Mouse (Mus musculus): ENCODE data around the gene Olfr98. TPM values are rescaled to one million over a fixed set of nuclear protein-coding genes. Genes with fewer than 3 reads are reported as not detected.

Gene Olfr98
- not detected for total RNA-seq (2021)
- long read RNA-seq, experiment 1 = 0 reads
- long read RNA-seq, experiment 2 = 0 reads

GRCm38 (mm10) chr17:37263626-37264025, at the start of gene Olfr98:
Olfr98 (minus strand) TSS chr17:37263749.
- no peak for DNase-seq (ENCODE audit: extremely low spot score in 1 of 2, low spot score in 2 of 2)
- Histone ChIP-seq H3K4me3 (no peak within 1 kb of the TSS), H3K27ac (no peak within 1 kb of the TSS)
- intact Hi-C loops (cut with DNase I) = no loop called here
- TF ChIP-seq CTCF (IDR thresholded peaks at IDR 0.05) = no peak

DNA sequence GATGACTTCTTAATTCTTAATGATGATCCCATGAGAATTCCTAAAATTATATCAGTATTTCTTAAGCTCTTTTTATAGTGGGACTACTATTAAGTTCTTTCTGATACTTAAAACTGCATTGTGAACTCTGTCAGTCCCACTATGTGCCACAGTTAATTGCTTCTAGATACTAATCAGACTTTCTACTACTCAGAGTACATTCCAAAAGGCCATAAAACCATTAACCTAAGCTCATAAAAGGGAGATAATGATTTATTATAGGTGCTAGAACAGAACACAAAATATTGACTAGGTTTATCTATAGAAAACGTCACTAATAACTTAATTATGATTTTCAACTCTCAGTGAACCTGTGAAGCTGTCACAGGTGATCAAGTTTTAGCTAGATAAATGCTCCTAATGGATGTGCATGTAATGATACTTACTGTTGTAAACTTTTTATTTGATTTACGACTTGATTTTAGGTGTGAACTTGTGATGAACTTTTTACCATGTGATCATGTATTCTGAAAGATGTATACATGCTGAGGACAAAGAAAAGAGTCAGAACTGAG, 46.7 kb upstream of the Olfr98 start:
- intact Hi-C loops (cut with DNase I) = no loop called here
- Histone ChIP-seq H3K4me3 (no peak overlapping the region), H3K27ac (no peak overlapping the region)
- no peak for TF ChIP-seq CTCF (IDR thresholded peaks at IDR 0.05)
- DNase-seq (ENCODE audit: extremely low spot score in 1 of 2, low spot score in 2 of 2) = no peak

DNA sequence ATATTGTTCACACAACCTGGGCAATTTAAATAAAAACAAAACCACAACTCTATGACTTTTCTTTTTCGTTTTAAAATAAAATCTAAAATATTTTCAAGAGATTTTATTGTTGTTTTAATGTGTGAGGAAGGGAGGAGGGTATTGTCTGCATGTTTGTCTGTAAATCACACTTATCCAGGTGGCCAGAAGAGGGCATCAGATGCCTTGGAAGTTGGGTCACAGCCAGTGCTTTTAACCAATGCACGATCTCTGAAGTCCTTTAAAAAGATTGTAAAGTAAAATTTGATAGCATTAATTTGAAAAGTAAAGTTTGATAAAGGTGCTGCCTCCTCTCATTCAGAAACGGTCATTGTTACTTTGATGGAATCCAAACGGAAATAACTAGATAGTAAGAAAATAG, 44.9 kb upstream of the Olfr98 start:
- no peak for DNase-seq (ENCODE audit: extremely low spot score in 1 of 2, low spot score in 2 of 2)
- intact Hi-C loops (cut with DNase I) = no loop called here
- no peak overlapping the region for H3K4me3 ChIP-seq
- H3K27ac ChIP-seq = no peak overlapping the region
- TF ChIP-seq CTCF (IDR thresholded peaks at IDR 0.05) = peak; percentile 39

GRCm38 (mm10) chr17:37304213-37304612, 40.7 kb upstream of the Olfr98 start, which contains the start of gene Olfr101:
Olfr101 (minus strand) TSS chr17:37304313.
- H3K4me3 ChIP-seq = no peak within 1 kb of the TSS
- intact Hi-C loops (cut with DNase I) = no loop called here
- H3K27ac ChIP-seq = no peak within 1 kb of the TSS
- TF ChIP-seq CTCF (IDR thresholded peaks at IDR 0.05) = no peak
- DNase-seq (ENCODE audit: extremely low spot score in 1 of 2, low spot score in 2 of 2) = no peak

- DNase-seq (ENCODE audit: extremely low spot score in 1 of 2, low spot score in 2 of 2) = no peak
- intact Hi-C loops (cut with DNase I) = no loop called here
- H3K27ac ChIP-seq = no peak within 1 kb of the TSS
- TF ChIP-seq CTCF (IDR thresholded peaks at IDR 0.05) = no peak
- no peak within 1 kb of the TSS for H3K4me3 ChIP-seq
Measured at GRCm38 (mm10) chr17:37283360-37283759, 19.8 kb upstream of the Olfr98 start, which contains the start of gene Olfr99. Olfr99 (minus strand) TSS chr17:37283460.

DNA sequence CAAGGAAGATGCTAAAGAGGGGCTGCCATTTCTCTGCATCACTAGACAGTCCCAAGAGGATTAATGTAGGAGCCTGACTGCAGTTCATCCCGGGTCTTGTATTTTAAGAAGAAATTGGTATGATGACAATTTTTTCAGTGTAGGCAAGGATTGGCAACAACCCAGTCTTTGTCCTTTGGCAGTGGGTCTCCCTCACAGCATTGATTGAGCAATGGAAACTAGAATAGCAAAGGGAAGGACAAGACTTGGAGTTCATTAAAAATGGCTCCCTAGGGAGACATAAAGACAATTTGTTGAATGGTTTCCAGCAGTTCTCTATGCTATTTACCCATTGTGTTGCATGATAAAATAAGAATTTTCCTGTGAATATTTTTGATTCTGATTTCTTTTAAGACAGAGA, 16.8 kb upstream of the Olfr98 start:
- TF ChIP-seq CTCF (IDR thresholded peaks at IDR 0.05) = no peak
- no peak for DNase-seq (ENCODE audit: extremely low spot score in 1 of 2, low spot score in 2 of 2)
- intact Hi-C loops (cut with DNase I) = no loop called here
- H3K27ac ChIP-seq = no peak overlapping the region
- no peak overlapping the region for H3K4me3 ChIP-seq

DNA sequence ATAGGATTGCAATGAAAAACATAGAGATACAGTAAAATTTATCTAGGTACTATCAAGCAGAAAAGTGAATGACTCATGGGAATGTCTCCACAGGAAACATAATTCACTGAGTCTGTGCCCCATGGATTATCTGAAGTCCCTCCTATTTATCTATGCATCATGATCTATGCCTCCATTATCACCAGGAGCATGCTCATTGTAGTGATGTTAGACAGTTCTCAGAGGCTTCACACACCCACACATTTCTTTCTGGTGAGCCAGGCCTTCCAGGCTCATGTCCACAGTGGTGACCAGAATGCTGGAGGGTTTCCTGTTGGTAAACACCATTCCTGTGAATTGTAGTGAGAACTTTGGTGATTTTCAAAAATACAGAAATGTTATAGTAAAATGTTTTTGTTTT, 13.0 kb upstream of the Olfr98 start:
- no peak for DNase-seq (ENCODE audit: extremely low spot score in 1 of 2, low spot score in 2 of 2)
- no peak for TF ChIP-seq CTCF (IDR thresholded peaks at IDR 0.05)
- intact Hi-C loops (cut with DNase I) = no loop called here
- H3K4me3 ChIP-seq = no peak overlapping the region
- no peak overlapping the region for H3K27ac ChIP-seq

GRCm38 (mm10) chr17:37275626-37276248, 12.2 kb upstream of the Olfr98 start:
- no peak for DNase-seq (ENCODE audit: extremely low spot score in 1 of 2, low spot score in 2 of 2)
- H3K27ac ChIP-seq = no peak overlapping the region
- intact Hi-C loops (cut with DNase I) = no loop called here
- TF ChIP-seq CTCF (IDR thresholded peaks at IDR 0.05) = no peak
- no peak overlapping the region for H3K4me3 ChIP-seq

- peak in 1 of 2 experiments; percentile 12 for DNase-seq (ENCODE audit: extremely low spot score in 1 of 2, low spot score in 2 of 2)
- peak overlapping the region; percentile 73 for H3K4me3 ChIP-seq
- no peak for TF ChIP-seq CTCF (IDR thresholded peaks at IDR 0.05)
- H3K27ac ChIP-seq = peak overlapping the region; percentile 10; the same call in 1 of the 2 replicates
- intact Hi-C loops (cut with DNase I) = no loop called here
Measured at GRCm38 (mm10) chr17:37270702-37271092, 7.1 kb upstream of the Olfr98 start.

- H3K27ac ChIP-seq = peak within 1 kb of the TSS; percentile 10; the same call in 1 of the 2 replicates
- intact Hi-C loops (cut with DNase I) = no loop called here
- no peak for TF ChIP-seq CTCF (IDR thresholded peaks at IDR 0.05)
- peak within 1 kb of the TSS; percentile 73 for H3K4me3 ChIP-seq
- DNase-seq (ENCODE audit: extremely low spot score in 1 of 2, low spot score in 2 of 2) = peak; percentile 88 to 91
Measured at GRCm38 (mm10) chr17:37270058-37270701, 6.6 kb upstream of the Olfr98 start, which contains the start of gene H2-M3. H2-M3 (plus strand) TSS chr17:37270220.

GRCm38 (mm10) chr17:37250544-37250943, 13.0 kb downstream of the Olfr98 start:
- DNase-seq (ENCODE audit: extremely low spot score in 1 of 2, low spot score in 2 of 2) = no peak
- intact Hi-C loops (cut with DNase I) = no loop called here
- peak; percentile 48 for TF ChIP-seq CTCF (IDR thresholded peaks at IDR 0.05)
- Histone ChIP-seq H3K4me3 (no peak overlapping the region), H3K27ac (no peak overlapping the region)

DNA sequence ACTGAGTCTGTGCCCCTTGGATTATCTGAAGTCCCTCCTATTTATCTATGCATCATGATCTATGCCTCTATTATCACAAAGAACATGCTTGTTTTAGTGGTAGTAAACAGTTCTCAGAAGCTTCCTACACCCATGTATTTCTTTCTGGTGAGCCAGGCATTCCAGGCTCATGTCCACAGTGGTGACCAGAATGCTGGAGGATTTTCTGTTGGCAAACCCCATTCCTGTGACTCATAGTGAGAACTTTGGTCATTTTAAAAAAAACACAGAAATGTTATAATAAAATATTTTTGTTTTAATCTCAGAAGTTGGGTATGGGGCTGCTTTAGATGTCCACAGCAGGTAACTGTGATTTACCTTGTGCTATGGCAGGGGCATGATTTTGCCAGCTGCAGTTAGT, 14.1 kb downstream of the Olfr98 start:
- intact Hi-C loops (cut with DNase I) = no loop called here
- TF ChIP-seq CTCF (IDR thresholded peaks at IDR 0.05) = no peak
- H3K27ac ChIP-seq = no peak overlapping the region
- DNase-seq (ENCODE audit: extremely low spot score in 1 of 2, low spot score in 2 of 2) = no peak
- no peak overlapping the region for H3K4me3 ChIP-seq

All from left cerebral cortex, adult 2 months (tissue).